Mouse (Mus musculus) gastrocnemius, adult 18-20 months (tissue): ENCODE data around the gene Atxn2. TPM values are rescaled to one million over a fixed set of nuclear protein-coding genes. Genes with fewer than 3 reads are reported as not detected.
"Not testable (repeated sequence)": the region's sequence is repeated elsewhere in the genome, so short reads cannot be mapped to it uniquely, and the experiment has no call there.

ENCODE experiments used
- DNase-seq: peaks from one replicate; pipeline ENCODE4 v3.0.0; 2021; ENCODE audit warnings: low spot score
- total RNA-seq, 2 experiments: library from RNA; stranded (reverse); gene quantifications; 2 replicates each; pipeline ENCODE4 v1.2.3; 2021

Gene Atxn2
- total RNA-seq, 2 experiments from 2014 or later: 80.1 to 109 TPM

GRCm38 (mm10) chr5:121834241-121834606 lies 123.1 kb downstream of the Atxn2 start:
- no peak for DNase-seq

GRCm38 (mm10) chr5:121834991-121835747 lies 124.0 kb downstream of the Atxn2 start:
- no peak for DNase-seq

GRCm38 (mm10) chr5:121835949-121836691 lies 125.0 kb downstream of the Atxn2 start:
- peak; percentile 71 for DNase-seq

GRCm38 (mm10) chr5:121836692-121837415 lies 125.7 kb downstream of the Atxn2 start:
- peak; percentile 91 for DNase-seq

GRCm38 (mm10) chr5:121837441-121838340 lies 126.6 kb downstream of the Atxn2 start, which contains the start of gene Sh2b3:
Gene Sh2b3, minus strand, starts transcription at chr5:121837646.
- peak; percentile 53 for DNase-seq

GRCm38 (mm10) chr5:121838341-121839127 lies 127.4 kb downstream of the Atxn2 start:
- peak; percentile 52 for DNase-seq

GRCm38 (mm10) chr5:121839128-121839473 lies 128.0 kb downstream of the Atxn2 start:
- no peak for DNase-seq

- no peak for DNase-seq
Observed at GRCm38 (mm10) chr5:121841516-121841915, 130.4 kb downstream of the Atxn2 start.

- no peak for DNase-seq
Observed at GRCm38 (mm10) chr5:121841973-121842372, 130.8 kb downstream of the Atxn2 start.

- DNase-seq: peak; percentile 85
Observed at GRCm38 (mm10) chr5:121842665-121843118, 131.6 kb downstream of the Atxn2 start.

- no peak for DNase-seq
Observed at GRCm38 (mm10) chr5:121843138-121843905, 132.2 kb downstream of the Atxn2 start.

- DNase-seq: no peak
Observed at GRCm38 (mm10) chr5:121845361-121845760, 134.2 kb downstream of the Atxn2 start.

- DNase-seq: no peak
Observed at GRCm38 (mm10) chr5:121846322-121846721, 135.2 kb downstream of the Atxn2 start.

GRCm38 (mm10) chr5:121847269-121847668 lies 136.1 kb downstream of the Atxn2 start:
- not testable (repeated sequence) for DNase-seq

GRCm38 (mm10) chr5:121848035-121848519 lies 136.9 kb downstream of the Atxn2 start:
- peak; percentile 63 for DNase-seq

- DNase-seq: peak; percentile 95
Observed at GRCm38 (mm10) chr5:121848743-121849142, 137.6 kb downstream of the Atxn2 start, which contains the start of gene Pheta1. Gene Pheta1, plus strand, starts transcription at chr5:121848984.

GRCm38 (mm10) chr5:121849478-121850349 lies 138.6 kb downstream of the Atxn2 start:
- no peak for DNase-seq
